Mouse (Mus musculus): ENCODE data around the gene Zfp202.

- TF ChIP-seq CTCF (IDR thresholded peaks at IDR 0.05; ENCODE audit: borderline replicate concordance, extremely low read depth, insufficient read depth, insufficient read length) (peak; percentile 24; the same call in 1 of the 2 replicates), POLR2A (IDR thresholded peaks at IDR 0.05; ENCODE audit: borderline replicate concordance, extremely low read depth, insufficient read depth, insufficient read length, poor library complexity, severe bottlenecking) (no peak)
Measured at GRCm38 (mm10) chr9:40224289-40224688, 32.2 kb downstream of the Zfp202 start.

All from brain, embryonic 14.5 days (tissue).